Mouse (Mus musculus) layer of hippocampus, adult 18-20 months (tissue): Measurements from ENCODE around the gene Arhgap25. TPM values are rescaled to one million over a fixed set of nuclear protein-coding genes. Genes with fewer than 3 reads are reported as not detected.

Source experiments
- DNase-seq, 2 experiments: peaks; one replicate each; pipeline ENCODE4 v3.0.0; 2022; ENCODE audit warnings: low spot score in 2 of 2
- total RNA-seq, 2 experiments: library from RNA; stranded (reverse); gene quantifications; 2 replicates each; pipeline ENCODE4 v1.2.3; 2021

The Arhgap25 gene
- total RNA-seq, 2 experiments from 2014 or later, result 1.7 to 2.9 TPM

GRCm38 (mm10) chr6:87451016-87451415 lies 82.0 kb downstream of the Arhgap25 start:
- DNase-seq, result peak in 1 of 2 experiments; percentile 39

GRCm38 (mm10) chr6:87449534-87449933 lies 83.5 kb downstream of the Arhgap25 start:
- DNase-seq, result no peak

DNA sequence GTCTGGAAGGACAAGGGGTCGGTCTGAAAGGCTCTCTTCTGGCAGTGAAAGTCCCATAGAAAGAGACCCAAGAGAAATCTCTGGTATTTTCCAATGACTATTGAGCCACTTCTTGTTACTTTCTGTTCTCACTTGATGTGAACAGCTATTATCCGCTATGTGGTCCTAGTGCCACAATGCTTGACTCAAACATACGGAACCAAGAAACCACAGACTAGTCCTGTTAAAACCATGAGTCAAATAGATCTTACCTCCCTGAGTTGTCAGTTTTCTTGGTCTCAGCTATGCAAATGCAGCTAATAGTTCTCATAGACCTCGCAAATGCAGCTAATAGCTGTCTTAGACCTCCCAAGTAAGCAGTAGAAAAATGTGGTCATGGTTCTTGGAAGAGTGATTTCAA lies 85.8 kb downstream of the Arhgap25 start:
- no peak for DNase-seq

GRCm38 (mm10) chr6:87445222-87445621 lies 87.8 kb downstream of the Arhgap25 start:
- no peak for DNase-seq

DNA sequence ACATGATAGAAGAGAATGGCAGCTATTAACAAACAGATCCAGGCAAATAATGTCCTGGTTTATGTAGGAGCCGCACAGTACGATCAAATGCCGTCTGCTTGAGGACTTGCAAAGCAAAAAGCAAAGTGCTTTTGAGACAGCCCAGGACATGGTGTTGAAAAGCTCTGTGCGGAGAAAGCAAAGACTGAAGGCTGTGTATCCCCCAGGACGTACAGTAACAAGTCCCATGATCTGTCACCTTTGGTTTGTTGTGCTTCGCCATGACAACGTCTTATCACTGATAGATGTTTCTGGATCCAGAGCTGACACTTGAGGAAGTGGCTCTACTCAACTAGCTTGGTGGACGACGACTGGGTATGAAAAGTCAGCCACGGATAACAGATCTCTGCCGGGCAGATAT lies 89.8 kb downstream of the Arhgap25 start:
- DNase-seq, result no peak

GRCm38 (mm10) chr6:87436745-87437144 lies 96.3 kb downstream of the Arhgap25 start:
- DNase-seq, result no peak

DNA sequence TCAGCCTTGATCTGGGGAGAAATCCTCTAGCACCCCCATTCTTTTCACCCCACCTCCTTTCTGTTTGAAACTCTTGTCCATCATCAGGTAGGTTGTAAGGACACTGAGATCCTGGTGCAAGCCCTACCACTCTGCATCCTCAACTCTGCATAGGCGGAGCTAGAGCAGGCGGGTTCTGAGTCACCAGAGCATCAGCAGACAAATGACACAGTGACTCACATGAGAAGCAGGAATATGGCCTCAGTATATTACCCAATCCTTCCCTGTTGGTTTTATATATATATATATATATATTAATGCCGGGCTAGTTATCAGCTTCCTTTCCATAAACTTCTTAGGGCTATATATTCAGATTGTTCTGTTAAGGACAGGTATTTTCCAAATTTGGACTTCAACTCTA lies 97.3 kb downstream of the Arhgap25 start:
- no peak for DNase-seq

DNA sequence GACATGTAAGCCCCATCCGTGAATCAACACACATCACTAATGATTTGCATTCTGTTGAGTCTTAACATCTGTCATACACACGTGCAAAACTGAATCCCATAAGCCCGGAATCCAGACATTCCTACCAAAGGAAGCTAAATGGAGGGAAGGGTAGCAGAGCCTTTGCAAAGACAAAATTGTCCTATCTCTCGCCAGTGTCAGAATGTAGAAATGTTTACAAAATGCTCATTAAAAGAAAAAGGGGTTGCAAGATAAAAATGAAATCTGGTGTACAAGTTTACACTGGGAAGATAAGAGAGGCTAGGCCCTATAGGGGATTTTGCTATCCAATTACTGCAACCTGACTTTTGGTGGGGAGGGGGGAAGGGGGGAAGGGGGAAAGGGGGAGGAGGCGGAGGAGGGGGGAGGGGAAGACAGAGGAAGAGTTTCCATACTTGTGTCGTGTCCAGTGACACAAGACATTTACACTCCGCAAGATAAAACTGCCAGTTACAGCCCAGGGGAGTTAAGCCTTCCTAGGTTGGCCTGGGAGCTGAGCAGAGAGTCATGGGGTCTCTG lies 104.5 kb downstream of the Arhgap25 start, which contains the start of gene Bmp10:
Bmp10 (plus strand) TSS at position 508 of the 558 bp plus-strand sequence.
- no peak for DNase-seq

GRCm38 (mm10) chr6:87427616-87428015 lies 105.4 kb downstream of the Arhgap25 start:
- DNase-seq, result no peak

DNA sequence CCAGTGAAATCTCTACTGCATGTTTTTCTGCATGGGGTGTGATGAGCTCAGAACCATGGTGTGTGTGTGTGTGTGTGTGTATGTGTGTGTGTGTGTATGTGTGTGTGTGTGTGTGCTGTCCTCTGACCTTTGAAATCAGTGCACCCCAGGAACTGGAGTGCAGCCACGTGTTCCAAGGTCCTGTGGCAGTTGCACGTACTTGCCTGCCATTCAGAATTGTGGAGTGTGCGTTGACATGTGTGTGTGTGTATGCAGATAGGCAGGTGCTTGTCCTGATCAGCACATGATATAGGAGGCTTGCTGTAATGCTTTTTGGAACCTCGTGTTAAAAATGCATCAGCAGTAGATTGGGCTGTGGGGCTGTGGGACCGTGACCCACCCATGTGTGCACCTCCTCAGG lies 106.1 kb downstream of the Arhgap25 start:
- no peak for DNase-seq

GRCm38 (mm10) chr6:87424037-87424816 lies 108.8 kb downstream of the Arhgap25 start:
- DNase-seq, result peak in 1 of 2 experiments; percentile 7

- no peak for DNase-seq
Measured at GRCm38 (mm10) chr6:87422304-87422703, 110.8 kb downstream of the Arhgap25 start.

DNA sequence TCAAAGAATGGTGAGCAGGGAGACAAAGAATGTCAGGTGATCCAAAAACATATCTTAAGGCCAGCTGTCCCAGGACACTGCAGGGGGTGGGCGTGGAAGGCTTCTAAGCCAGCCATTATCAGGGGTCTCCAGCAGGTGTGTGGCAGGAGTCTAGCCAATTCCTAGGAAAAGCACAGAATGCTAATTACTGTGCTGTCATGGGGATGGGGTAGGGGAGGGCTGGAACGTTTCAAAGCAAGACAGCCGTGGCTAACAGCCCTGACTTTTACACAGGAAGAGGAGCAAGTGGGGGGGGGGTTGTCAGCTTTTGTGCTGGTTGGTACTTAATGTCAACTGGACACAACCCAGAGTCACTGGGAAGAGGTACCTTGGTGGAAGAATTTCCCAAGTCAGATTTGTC lies 121.0 kb downstream of the Arhgap25 start:
- no peak for DNase-seq

Other genes with a start within 250 kb of the Arhgap25 start
- gene Antxr1, start 197.4 kb downstream of the Arhgap25 start, total RNA-seq, result 10 to 100 TPM in 1 of 2 experiments, 1 to 10 TPM in 1; 8.7 to 10.2 TPM
- gene Gkn1, start 182.3 kb downstream of the Arhgap25 start, total RNA-seq, result not detected
- not detected for gene Gkn2, start 159.9 kb downstream of the Arhgap25 start, total RNA-seq
- 1 to 10 TPM; 1.5 to 3.3 TPM for gene Gkn3, start 144.3 kb downstream of the Arhgap25 start, total RNA-seq
- gene Bmp10, start 104.3 kb downstream of the Arhgap25 start, total RNA-seq, result not detected
- under 1 TPM in 1 of 2 experiments, not detected in 1; 0.12 TPM for gene Prokr1, start 57.5 kb upstream of the Arhgap25 start, total RNA-seq
- gene Aplf, start 138.9 kb upstream of the Arhgap25 start, total RNA-seq, result 1 to 10 TPM; 7.5 to 7.9 TPM
- gene Efcc1, start 197.6 kb upstream of the Arhgap25 start, total RNA-seq, result 1 to 10 TPM; 3.6 to 5.2 TPM
- gene Gp9, start 244.8 kb upstream of the Arhgap25 start, total RNA-seq, result 1 to 10 TPM; 1.3 to 1.7 TPM